Mouse (Mus musculus) cerebellum, adult 2 months (tissue): ENCODE data around the gene Perm1. TPM values are rescaled to one million over a fixed set of nuclear protein-coding genes. Genes with fewer than 3 reads are reported as not detected.

Source experiments
- DNase-seq, 2 experiments: peaks; one replicate each; pipeline ENCODE4 v3.0.0; 2021
- H3K27ac ChIP-seq: fragments of 200-500 bp; 2 replicates; pipeline ENCODE4 v1.5.1; 2012; ENCODE audit warnings: low read length, control low read depth, inconsistent platforms; ENCODE audit not compliant: insufficient read depth
- H3K27me3 ChIP-seq: fragments of 200-500 bp; 2 replicates; pipeline ENCODE4 v1.6.1; 2012; ENCODE audit warnings: inconsistent platforms, mild to moderate bottlenecking, low read length, moderate library complexity; ENCODE audit not compliant: control insufficient read depth, insufficient read depth
- H3K4me1 ChIP-seq: fragments of 200-500 bp; 2 replicates; pipeline ENCODE4 v1.6.1; 2011; ENCODE audit warnings: low read length; ENCODE audit not compliant: control insufficient read depth, insufficient read depth
- H3K4me3 ChIP-seq: fragments of 200-500 bp; replicated peaks from 2 replicates; pipeline ENCODE3; 2011; ENCODE audit warnings: mild to moderate bottlenecking, low read depth, low read length, control low read depth; ENCODE audit not compliant: insufficient read depth
- CTCF ChIP-seq: fragments of 200-500 bp; IDR thresholded peaks from 2 replicates; pipeline ENCODE4 v1.5.1; 2011; ENCODE audit warnings: low read depth, mild to moderate bottlenecking, control low read depth, low read length, moderate library complexity, borderline replicate concordance; ENCODE audit not compliant: insufficient read depth
- POLR2A ChIP-seq: fragments of 200-500 bp; IDR thresholded peaks from 2 replicates; pipeline ENCODE4 v1.6.1; 2011; ENCODE audit warnings: low read length, control low read depth, borderline replicate concordance; ENCODE audit not compliant: insufficient read depth
- WGBS: fragments of 180-500 bp; shearing (Covaris S2); methylation state at CpG from one replicate; pipeline ENCODE4 v1.1.7; 2018; 5-methylcytosine and 5-hydroxymethylcytosine counted together
- polyA plus RNA-seq: library from polyadenylated mRNA; depleted of rRNA; stranded (reverse); fragments of >200 nt; gene quantifications from 2 replicates; pipeline ENCODE4 v1.2.3, GENCODE M21; 2012; rRNA removed

Gene Perm1
- polyA plus RNA-seq, 1 experiment = 1.4 TPM

- TF ChIP-seq POLR2A (no peak), CTCF (no peak)
- Histone ChIP-seq H3K27ac (no peak within 1 kb of the TSS), H3K4me1 (0 out of 2 replicates have a peak, but pooled peaks cover 3% of the 10 kb centered on the region), H3K27me3 (no peaks in the 10 kb centered on the region; the same call in 1 of the 2 replicates), H3K4me3 (no peak within 1 kb of the TSS)
- no peak for DNase-seq
- WGBS = 39% methylated on average over 26 of the region's 26 CpGs
These were observed 39.6 kb downstream of the Perm1 start, which contains the start of gene Samd11 for GRCm38 (mm10) chr4:156255078-156255839. Samd11 (minus strand) TSS chr4:156255657.

Other genes starting within 250 kb of the Perm1 start
- 10.8 and 11.4 TPM in 2 replicates for gene B3galt6, start 223.2 kb upstream of the Perm1 start, polyA plus RNA-seq
- 136 and 142 TPM in 2 replicates for gene Sdf4, start 223.0 kb upstream of the Perm1 start, polyA plus RNA-seq
- gene Tnfrsf4, start 202.0 kb upstream of the Perm1 start, polyA plus RNA-seq = 3.6 and 5.2 TPM in 2 replicates
- gene Tnfrsf18, start 189.7 kb upstream of the Perm1 start, polyA plus RNA-seq = 0.10 and 0.11 TPM in 2 replicates
- gene Ttll10, start 156.5 kb upstream of the Perm1 start, polyA plus RNA-seq = 0.11 and 0.32 TPM in 2 replicates
- gene 9430015G10Rik, start 105.9 kb upstream of the Perm1 start, polyA plus RNA-seq = 32.6 and 34.3 TPM in 2 replicates
- 2.0 and 2.1 TPM in 2 replicates for gene Rnf223, start 85.4 kb upstream of the Perm1 start, polyA plus RNA-seq
- 109 and 111 TPM in 2 replicates for gene Agrn, start 18.4 kb upstream of the Perm1 start, polyA plus RNA-seq
- 3.5 and 4.8 TPM in 2 replicates for gene Isg15, start 15.1 kb upstream of the Perm1 start, polyA plus RNA-seq
- gene AW011738, start 12.6 kb upstream of the Perm1 start, polyA plus RNA-seq = 6.6 and 6.8 TPM in 2 replicates
- 93.4 and 101 TPM in 2 replicates for gene Plekhn1, start 19.0 kb downstream of the Perm1 start, polyA plus RNA-seq
- 73.5 and 75.9 TPM in 2 replicates for gene Noc2l, start 20.1 kb downstream of the Perm1 start, polyA plus RNA-seq
- 1.7 and 1.8 TPM in 2 replicates for gene Samd11, start 39.8 kb downstream of the Perm1 start, polyA plus RNA-seq
- not detected in 2 replicates for gene Vmn2r-ps159, start 115.2 kb downstream of the Perm1 start, polyA plus RNA-seq